Mouse (Mus musculus) A20 (cell line): ENCODE results near the gene Gm45785.

Experiments used
- DNase-seq: peaks from one replicate; pipeline ENCODE4 v3.0.0-alpha.2; 2011; ENCODE audit warnings: low read depth, low spot score

Gm45785 gene

DNA sequence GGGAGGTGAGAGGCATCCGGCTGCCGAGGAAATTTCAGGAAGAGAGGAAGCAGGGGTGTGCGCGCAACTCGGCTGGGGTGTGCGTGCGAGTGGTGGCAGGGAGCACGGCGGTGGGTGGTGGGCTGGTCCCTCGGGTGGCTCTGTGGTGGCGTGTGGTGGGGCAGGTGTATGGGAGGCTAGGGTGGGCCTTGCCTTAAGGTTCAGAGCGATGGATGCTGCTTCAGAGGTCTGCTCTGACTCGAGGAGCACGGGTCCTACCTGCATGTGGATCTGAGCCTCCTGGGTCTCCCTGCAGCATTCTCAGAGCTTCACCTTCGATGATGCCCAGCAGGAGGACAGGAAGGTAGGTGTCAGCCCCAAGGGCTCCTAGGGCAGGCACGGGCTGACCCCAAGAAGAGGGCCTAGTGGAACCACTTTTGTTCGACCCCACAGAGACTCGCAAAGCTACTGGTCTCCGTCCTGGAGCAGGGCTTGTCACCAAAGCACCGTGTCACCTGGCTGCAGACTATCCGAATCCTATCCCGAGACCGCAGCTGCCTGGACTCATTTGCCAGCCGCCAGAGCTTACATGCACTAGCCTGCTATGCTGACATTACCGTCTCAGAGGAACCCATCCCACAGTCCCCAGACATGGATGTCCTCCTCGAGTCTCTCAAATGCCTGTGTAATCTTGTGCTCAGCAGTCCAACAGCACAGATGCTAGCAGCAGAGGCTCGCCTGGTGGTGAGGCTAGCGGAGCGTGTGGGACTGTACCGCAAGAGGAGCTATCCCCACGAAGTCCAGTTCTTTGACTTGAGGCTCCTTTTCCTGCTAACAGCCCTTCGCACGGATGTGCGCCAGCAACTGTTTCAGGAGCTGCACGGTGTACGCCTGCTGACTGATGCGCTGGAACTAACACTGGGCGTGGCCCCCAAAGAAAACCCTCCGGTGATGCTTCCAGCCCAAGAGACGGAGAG, 1.7 kb upstream of the Gm45785 start, which contains the start of gene Bet1l:
Bet1l (minus strand) TSS at position 28 of the 956 bp plus-strand sequence.
- no peak for DNase-seq

DNA sequence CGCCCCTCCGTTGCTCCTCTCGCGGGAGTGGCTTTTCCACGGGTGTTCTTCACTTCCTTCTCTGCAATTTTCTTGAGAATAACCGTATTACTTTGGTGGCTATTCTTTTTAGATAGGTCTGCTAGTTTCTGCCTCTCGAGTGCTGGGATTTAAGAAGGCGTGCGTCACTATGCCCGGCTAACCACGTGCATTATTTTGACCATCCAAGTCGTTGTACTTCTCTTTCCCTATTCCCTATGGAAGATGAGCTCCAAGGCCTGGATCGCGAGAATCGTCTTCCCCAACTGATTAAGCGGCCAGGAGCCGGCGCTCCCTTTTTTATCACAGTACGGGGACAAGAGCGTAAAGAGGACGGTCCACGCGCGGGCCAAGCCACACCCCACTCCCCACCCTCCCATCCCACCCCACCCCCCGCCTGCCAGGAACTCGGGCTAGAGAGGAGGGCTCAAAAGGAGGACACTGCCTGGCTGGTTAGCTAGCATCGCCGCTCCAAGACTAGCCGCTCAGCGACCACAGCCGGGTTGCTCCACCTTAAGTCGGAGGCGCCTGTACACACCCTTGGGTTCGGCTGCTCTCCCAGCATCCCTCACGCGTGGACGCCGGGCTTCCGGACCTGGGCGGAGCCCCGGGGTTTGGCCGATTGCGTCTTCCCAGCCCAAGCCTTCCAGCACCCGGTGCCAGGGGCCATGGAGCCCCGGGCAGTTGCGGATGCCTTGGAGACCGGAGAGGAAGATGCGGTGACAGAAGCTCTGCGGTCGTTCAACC, 836 bp upstream of the Gm45785 start, which contains the start of gene Ric8a:
Ric8a (plus strand) TSS at position 173 of the 765 bp plus-strand sequence.
- DNase-seq: peak; percentile 89

DNA sequence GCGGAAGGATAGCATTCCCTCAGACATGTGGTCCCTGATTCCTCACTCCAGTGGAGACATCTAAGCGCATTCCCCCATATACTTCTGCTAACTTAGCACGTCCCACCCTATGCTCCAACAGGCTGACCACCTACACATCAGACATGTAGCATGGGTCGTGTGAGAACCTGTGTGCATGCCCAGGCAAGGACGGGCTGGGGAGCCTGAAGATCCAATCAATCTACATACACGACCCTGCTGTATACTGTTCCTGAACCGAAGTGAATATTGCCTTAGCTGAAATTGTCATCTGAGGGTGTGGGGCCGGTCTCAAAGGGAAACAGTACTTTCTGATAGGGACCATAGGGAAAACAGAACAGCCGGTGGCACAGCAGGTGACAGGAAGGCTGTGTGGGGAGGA, 950 bp downstream of the Gm45785 start:
- DNase-seq: no peak

DNA sequence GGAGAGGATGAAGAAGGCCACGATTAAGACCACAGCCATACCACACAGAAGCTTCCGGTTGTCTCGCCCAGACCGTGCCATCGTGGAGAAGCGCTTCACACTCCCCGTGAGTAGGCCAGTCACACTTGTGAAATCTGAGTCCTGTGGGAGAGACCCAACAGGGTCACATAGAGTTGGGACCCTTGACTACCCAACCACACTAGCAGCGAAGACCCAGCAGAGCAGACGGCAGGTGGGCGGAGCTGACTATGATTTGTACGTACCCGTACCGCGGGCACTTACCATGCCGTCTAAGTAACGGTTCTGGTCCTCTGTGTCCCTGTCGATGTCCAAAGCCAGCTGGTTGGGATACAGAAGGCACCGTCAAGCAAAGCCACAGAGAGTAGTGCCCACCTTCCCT, 1.6 kb downstream of the Gm45785 start:
- DNase-seq: no peak

DNA sequence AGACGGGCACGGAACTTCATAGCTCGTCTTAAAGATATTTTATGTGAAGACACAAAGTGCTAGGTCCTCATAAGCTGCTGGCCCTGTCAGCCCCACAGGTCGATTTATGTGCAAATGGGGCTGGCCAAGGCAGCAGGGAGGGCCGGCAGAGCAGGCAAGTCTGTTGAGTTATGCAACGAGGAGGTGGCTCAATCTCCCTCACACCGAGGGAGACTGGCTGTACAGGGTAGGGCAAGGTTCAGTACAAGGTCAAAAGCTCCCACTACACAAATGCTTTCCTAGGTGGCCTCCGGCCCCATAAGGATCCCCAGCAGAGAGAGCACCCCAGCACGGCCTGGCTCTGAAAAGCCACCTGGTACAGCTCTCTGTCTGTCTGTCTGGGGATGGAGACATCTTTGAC, 2.7 kb downstream of the Gm45785 start:
- no peak for DNase-seq

DNA sequence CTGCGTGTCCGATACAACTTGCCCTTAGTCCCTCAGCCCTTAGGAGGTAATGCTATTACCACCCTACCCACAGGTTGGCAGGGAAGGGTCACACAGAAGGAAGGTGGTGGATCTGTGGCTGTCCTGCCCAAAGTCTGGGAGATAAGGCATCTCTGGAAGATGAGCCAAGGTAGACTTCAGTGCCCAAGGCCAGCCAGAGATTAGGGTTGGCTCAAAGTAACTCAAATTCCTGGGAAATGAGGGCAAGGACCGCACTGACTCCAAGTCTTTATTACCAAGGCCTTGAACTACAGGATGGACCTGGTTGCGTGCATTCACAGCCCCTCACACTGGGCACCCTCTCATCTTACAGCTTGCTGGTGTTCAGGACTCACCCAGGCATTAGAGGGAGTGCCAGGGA, 4.2 kb downstream of the Gm45785 start:
- no peak for DNase-seq

DNA sequence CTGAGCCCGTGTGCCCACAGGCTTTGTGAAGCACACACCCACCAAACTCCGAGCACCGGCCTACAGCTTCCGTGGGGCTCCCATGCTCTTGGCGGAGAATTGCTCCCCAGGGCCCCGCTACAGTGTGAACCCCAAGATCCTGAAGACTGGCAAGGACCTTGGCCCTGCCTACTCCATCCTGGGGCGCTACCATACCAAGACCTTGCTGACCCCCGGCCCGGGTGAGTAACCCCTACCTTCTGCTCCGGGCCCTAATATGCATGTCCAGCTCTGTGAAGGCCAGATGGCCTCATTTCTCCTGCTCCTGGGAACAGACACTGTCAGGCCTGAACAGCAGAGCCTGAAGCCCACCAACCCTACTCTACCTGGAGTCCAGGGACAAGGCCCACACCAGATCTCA, 7.5 kb downstream of the Gm45785 start:
- no peak for DNase-seq

DNA sequence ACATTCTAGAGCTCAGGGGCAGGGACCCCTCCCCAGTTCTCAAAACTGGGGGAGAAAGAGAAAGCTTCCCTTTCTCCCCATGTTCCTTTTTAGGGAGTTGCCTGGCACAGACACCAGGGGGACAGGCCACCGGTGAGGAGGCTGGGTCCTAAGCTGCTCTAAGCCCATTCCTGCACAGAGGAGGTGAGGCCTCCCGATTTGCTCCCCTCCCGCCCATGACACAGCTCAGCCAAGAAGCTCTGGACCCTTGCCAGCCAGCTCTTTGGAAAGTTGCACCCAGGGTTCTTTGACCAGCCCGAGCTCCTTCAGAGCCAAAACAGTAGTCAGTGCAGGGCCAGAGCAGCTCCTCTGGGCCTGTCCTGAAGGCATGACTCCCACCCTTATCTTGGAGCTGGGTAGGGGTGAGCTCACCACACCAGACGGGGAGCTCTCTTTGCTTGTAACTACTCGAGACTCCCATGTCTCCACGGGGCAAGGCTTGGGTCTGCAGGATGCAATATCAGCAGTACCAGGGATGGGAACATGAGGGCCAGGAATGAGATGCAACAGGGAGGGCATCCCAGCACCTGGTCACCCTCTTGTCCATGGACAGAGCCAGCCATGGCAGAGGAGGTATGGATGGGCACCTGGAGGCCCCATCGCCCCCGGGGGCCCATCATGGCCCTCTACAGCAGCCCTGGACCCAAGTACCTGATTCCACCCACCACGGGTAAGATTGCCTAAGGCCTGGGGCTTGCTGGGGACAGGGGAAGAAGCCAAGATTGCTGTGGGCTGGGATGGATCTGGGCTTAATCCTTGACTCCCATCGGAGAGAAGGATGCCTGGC, 8.2 kb downstream of the Gm45785 start, which contains the start of gene Odf3:
Odf3 (plus strand) TSS at position 51 of the 826 bp plus-strand sequence.
- no peak for DNase-seq

DNA sequence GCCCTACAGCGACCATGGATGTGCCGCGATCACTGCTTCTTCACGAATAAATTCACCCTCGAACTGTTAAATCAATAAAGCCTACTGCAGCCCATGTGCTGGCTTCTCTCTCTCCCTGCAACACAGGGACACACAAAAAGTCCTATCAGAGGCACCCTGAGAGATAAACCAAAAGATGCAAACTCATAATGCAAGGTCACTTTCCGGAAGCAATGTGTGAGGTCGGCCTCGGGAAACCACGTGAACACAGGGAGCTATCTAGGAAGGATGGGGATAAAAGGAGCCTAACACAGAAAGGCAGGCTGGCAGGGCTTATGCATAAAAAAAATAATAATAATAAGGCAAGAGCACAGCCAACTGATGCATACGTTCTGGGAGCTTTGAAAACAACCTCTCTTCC, 9.5 kb downstream of the Gm45785 start:
- DNase-seq: no peak

DNA sequence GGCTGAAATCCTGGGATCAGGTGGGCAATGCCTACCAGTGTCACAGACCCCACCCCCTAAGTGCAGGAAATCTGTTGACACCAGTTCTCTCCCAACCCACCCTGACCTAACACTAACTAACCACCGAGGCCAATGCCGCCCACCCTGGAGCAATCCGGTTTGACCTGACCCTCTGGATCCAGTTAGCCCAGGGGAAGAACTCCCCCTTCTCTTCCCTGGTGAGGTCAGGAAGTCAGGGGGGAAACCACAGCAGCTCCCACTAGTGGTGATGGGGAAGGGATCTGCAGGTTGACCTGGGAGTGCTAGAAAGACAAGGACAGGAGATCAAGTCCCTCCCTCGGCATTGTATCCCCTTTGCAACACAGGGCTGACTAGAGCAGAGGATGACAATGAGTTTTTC, 10.4 kb downstream of the Gm45785 start:
- no peak for DNase-seq

DNA sequence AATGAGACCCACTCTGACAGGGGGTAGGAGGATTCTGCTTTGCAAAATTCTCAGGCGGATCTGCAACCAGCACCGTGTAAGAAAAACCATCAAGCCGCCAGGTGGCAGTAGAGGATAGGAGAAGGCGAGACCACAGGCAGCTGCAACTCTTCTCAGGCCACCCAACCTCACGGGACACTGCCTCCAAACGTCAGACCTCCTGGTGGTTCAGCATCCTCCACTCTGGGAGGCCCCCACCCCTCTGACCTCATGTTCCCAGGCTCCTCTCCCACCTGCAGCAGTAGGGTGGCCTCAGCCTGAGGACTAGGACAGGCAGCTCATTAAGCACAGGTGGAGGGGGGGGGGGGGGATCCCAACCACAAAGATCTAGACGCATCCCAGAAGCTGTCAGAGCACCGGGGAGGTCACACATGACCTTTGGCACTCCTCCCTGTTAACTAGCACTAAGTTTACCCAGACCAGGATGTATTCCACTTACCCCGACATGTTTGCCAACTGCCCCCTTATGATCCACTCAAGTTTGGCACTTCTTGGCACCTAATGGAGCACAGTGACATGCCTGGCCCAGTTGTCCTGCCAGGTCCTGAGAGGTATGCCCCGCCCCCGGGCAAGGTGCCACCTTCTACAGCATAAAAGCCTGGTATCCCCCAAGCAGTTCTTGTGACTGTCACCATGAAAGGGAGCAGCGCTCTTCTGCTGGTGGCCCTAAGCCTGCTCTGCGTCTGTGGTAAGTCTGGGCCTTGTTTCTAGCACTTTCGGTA, 11.0 kb downstream of the Gm45785 start, which contains the start of gene Scgb1c1:
Scgb1c1 (plus strand) TSS at position 643 of the 761 bp plus-strand sequence.
- DNase-seq: peak; percentile 85

DNA sequence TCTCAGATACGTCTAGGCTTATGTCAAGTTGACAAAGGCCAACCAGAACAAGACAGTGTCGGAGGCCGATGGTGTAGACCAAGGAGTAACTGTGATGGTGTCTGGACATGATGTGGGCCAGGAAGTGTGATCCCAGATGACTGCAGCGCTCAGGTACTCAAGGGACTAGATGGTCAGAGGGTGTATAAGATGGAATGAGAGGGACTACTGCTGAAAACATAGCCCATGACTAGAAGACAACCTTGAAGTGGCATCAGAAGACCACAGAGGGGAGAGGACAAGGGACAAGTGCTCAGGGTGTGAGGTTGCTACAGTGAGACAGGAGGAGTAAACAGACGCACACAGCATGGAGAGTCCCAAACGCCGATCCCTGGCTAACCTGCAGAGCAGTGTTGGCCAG, 12.3 kb downstream of the Gm45785 start:
- DNase-seq: no peak

DNA sequence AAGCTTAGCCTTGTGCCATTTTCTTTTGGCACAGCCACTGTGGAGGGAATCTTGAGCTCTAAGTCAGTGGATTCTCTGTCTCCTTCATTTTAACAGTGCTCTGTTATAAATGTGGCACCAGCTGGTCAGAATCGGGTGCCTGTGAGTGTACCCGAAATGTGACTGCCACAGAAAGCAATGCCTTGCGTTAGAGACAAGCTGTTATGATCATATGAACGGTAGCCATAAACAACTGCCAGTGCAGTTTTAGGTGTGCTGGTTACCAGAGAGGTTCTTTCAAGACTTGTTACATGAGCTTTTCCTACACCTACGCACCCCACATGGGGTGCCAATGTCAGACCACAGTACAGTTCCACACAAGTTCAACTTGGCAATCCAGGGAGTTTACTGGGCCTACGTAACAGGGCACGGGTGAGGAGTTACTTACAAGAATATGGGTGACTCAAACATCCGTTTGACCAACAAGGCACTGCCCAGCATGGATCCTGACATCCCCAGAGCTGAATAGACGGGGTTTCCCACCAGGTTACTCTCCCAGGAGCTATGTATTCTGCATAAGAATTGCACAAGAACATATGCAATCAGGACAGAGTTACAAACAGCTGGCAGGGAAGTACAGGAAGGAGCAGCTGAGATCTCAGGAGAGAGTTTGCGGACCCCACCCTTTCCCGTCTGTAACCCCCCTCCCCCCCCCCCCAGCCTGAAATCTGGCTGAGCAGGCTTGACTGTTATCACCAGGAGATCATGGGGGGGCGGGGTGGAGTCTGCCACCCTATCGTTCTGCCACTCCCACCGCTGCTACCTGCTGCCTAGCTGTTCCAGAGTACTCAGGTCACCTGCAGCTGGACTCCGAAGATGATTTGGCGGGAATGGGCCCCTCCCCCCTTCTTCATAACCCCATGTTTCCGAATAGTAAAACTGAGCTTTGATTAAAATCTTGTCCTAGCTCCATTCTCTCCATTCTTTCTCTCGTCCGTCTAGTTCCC, 15.1 kb downstream of the Gm45785 start:
- DNase-seq: no peak

DNA sequence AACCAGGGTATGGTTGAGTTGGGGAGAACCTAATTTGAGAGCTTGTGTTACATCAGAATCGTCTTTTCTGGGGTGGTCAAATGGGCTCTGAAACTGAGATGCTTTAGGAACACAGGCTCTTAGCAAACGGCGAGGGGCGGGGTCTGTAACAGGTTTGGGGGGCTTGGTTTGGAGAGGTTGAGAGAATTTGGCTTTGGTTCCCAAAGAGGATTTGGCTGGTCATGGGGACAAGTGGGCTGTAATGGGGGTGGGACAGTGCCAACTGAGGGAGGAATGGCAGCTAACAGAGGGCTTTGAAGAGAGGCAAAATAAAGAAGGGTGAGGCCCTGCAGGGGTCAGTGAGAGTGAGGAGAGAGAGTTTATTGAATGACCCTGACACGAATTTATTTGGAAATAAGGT, 16.6 kb downstream of the Gm45785 start:
- no peak for DNase-seq

DNA sequence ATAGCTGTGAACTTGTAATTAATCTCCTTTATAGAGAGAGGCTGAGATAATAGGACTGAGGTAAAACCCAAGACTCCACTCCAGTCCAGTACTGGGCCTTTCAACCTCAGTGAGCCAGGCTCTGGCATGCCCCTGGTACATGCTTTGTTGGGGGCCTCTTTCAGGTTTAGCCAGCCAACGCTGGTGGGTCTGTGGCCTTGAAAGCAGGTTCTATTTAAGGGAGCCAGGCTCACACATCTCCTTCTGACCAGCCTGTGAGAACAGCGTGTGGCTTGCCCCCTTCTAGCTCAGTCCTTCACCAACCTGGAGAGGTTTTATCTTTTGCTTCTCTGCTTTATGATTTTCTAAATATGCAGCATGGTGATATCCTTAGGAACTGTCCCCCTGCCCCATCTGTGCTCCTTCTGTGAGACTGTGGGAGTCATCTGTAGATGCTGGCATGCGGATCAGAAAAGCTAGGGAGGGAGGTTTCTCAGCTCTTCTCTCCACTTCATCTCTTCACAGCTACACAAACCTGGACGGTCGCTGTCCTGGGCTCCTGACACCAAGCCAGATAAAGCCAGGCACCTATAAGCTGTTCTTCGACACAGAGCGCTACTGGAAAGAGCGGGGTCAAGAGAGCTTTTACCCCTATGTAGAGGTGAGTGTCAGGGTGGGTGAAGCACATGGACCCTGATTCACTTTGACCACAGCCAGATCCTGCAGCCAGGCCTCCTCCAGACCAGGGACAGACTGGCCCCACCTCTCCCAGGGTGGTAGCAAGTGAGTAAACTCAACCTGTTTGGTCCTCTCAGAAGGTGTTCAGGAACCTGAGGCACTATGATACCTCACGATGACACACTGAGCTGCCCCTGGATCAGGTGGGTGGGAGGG, 19.7 kb downstream of the Gm45785 start:
- DNase-seq: no peak

DNA sequence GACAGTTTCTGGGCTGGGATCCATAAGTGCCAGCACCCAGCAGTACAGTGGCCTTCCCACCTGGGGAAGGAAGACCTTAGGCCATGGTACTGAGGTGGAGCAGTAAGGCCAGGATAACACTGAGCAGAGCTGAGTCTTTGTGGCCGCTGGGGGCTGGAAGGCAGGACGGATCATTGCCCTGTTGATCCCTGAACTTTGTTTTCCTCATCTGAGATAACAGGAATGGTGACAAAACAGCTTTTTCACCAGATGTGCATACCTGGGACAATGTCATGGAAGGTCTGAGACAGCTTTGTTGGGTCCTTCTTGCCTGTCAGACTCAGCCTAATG, 20.4 kb downstream of the Gm45785 start:
- no peak for DNase-seq

DNA sequence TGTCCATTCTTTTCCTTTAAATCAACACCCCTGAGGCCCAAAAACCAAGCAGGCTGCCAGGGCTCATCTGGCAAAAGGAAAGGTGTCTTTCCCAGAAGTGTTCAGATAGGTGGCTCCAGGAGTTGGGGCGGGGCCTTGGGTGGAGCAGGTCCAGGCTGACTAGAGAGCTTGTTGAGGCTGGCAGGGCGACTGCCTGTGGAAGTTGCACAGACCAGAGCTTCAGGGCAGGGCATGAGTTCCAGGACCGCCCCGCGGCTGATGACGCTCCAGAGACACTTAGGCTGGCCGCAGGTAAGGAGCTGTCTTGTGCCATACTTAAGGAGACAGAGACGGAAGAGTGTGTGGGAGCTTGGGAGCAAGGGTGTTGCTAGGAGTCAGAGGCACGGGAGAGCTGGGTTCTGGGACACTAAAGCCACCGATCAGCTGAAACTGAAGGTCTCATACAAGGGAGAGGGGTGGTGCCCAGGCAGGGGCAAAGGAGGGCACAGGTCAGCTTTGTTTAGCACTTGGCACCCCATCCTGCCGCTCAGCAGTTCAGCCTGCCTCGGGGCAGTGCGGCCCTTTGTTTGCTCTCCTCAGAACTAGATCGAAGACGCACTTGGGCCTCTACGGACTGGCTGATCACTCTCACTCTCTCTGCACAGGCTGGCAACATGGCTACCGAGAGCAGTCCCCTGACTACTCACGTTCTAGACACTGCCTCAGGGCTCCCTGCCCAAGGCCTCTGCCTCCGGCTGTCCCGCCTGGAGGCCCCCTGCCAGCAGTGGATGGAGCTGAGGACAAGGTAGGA, 21.0 kb downstream of the Gm45785 start, which contains the start of gene Urah:
Urah (plus strand) TSS at position 51 of the 790 bp plus-strand sequence.
- DNase-seq: no peak

DNA sequence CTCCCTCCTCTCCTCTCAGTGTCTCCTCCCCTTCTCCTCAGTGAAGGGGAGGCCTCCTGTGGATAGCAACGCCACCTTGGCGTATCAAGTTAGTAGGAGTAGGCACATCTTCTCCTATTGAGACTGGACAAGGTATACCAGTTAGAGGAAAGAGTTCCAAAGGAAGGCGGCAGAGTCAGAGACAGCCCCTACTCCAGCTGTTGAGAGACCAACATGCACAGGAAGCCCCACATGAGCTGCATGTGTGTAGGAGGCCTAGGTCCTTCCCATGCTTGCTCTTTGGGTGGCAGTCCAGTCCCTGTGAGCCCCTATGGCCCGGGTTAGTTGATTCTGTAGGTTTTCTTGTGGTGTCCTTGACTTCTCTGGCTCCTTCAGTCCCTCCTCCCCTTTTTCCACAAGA, 22.8 kb downstream of the Gm45785 start:
- no peak for DNase-seq
